Mouse (Mus musculus): ENCODE data around the gene Emb. TPM values are rescaled to one million over a fixed set of nuclear protein-coding genes. Genes with fewer than 3 reads are reported as not detected.

Gene Emb
- total and polyA plus RNA-seq, 3 experiments, result 0.43 to 1.7 TPM; not detected in 1

GRCm38 (mm10) chr13:117242063-117242462 is 33.7 kb downstream of the Emb start:
- Histone ChIP-seq H3K4me1 (ENCODE audit: control insufficient read depth in 1 of 2, insufficient read depth in 2 of 2, low read length in 2 of 2) (no peaks in the 10 kb centered on the region), H3K4me3 (ENCODE audit: control insufficient read depth in 1 of 2, insufficient read depth in 1 of 2, low read depth in 2 of 2, low read length in 2 of 2) (no peak overlapping the region), H3K9ac (ENCODE audit: control insufficient read depth, low read depth, low read length, poor library complexity, severe bottlenecking) (no peak overlapping the region), H3K36me3 (ENCODE audit: control insufficient read depth in 1 of 2, insufficient read depth in 2 of 2, low read length in 2 of 2) (no peaks in the 10 kb centered on the region), H3K27me3 (ENCODE audit: control insufficient read depth in 1 of 2, insufficient read depth in 2 of 2, low read length in 2 of 2) (no peaks in the 10 kb centered on the region), H3K79me2 (ENCODE audit: control insufficient read depth, insufficient read depth, low read length, poor library complexity) (no peaks in the 10 kb centered on the region), H3K27ac (ENCODE audit: control insufficient read depth, low read depth, low read length) (no peak overlapping the region), H3K9me3 (replicated peaks; ENCODE audit: insufficient read depth, low read length) (no peaks in the 10 kb centered on the region)
- TF ChIP-seq MAZ (IDR thresholded peaks at IDR 0.05; ENCODE audit: low read depth, low read length), result no peak
- no peak for TF ChIP-seq HCFC1 (IDR thresholded peaks at IDR 0.05; ENCODE audit: low read depth, low read length)
- TF ChIP-seq RCOR1 (IDR thresholded peaks at IDR 0.05; ENCODE audit: low read depth, low read length), result no peak
- TF ChIP-seq JUND (IDR thresholded peaks at IDR 0.05; ENCODE audit: low read depth, low read length), result no peak
- TF ChIP-seq USF2 (IDR thresholded peaks at IDR 0.05; ENCODE audit: borderline replicate concordance in 1 of 2, insufficient read depth in 1 of 2, low read depth in 1 of 2, low read length in 2 of 2), result no peak
- no peak for TF ChIP-seq UBTF (IDR thresholded peaks at IDR 0.05; ENCODE audit: borderline replicate concordance, insufficient read depth, low read depth, low read length)
- no peak for TF ChIP-seq CHD1 (IDR thresholded peaks at IDR 0.05; ENCODE audit: low read depth, low read length)
- no peak for TF ChIP-seq RAD21 (IDR thresholded peaks at IDR 0.05; ENCODE audit: low read depth, low read length)
- TF ChIP-seq MYB (IDR thresholded peaks at IDR 0.05; ENCODE audit: low read depth, low read length), result no peak
- TF ChIP-seq MAX (IDR thresholded peaks at IDR 0.05; ENCODE audit: low read length), result no peak
- TF ChIP-seq ETS1 (IDR thresholded peaks at IDR 0.05; ENCODE audit: low read depth, low read length), result no peak
- no peak for TF ChIP-seq TCF12 (IDR thresholded peaks at IDR 0.05; ENCODE audit: low read depth, low read length)
- no peak for TF ChIP-seq CTCF (IDR thresholded peaks at IDR 0.05 in 2 of 3, conservative IDR thresholded peaks at IDR 0.05 in 1 of 3; ENCODE audit: control insufficient read depth in 1 of 3, insufficient read depth in 1 of 3, low read depth in 2 of 3, low read length in 3 of 3, poor library complexity in 1 of 3, severe bottlenecking in 1 of 3)
- TF ChIP-seq ZKSCAN1 (IDR thresholded peaks at IDR 0.05; ENCODE audit: low read depth, low read length), result no peak
- TF ChIP-seq KAT2A (conservative IDR thresholded peaks at IDR 0.05; ENCODE audit: low read depth, low read length), result no peak
- TF ChIP-seq MEF2A (IDR thresholded peaks at IDR 0.05; ENCODE audit: extremely low read depth, insufficient replicate concordance, low read depth, low read length, poor library complexity, severe bottlenecking), result no peak
- no peak for DNase-seq (ENCODE audit: low read depth, low spot score)

- H3K9me3 ChIP-seq (replicated peaks; ENCODE audit: insufficient read depth, low read length), result no peaks in the 10 kb centered on the region
- H3K4me3 ChIP-seq (ENCODE audit: control insufficient read depth in 1 of 2, insufficient read depth in 1 of 2, low read depth in 2 of 2, low read length in 2 of 2), result no peak overlapping the region
- TF ChIP-seq ELF1 (IDR thresholded peaks at IDR 0.05; ENCODE audit: low read depth, low read length) (no peak), ETS1 (IDR thresholded peaks at IDR 0.05; ENCODE audit: low read depth, low read length) (no peak), MYC (IDR thresholded peaks at IDR 0.05; ENCODE audit: low read depth, low read length) (no peak), NRF1 (IDR thresholded peaks at IDR 0.05; ENCODE audit: insufficient read depth, low read depth, low read length, poor library complexity, severe bottlenecking) (no peak), ZNF384 (IDR thresholded peaks at IDR 0.05; ENCODE audit: low read depth, low read length) (no peak), MEF2A (IDR thresholded peaks at IDR 0.05; ENCODE audit: extremely low read depth, insufficient replicate concordance, low read depth, low read length, poor library complexity, severe bottlenecking) (no peak), CTCF (IDR thresholded peaks at IDR 0.05 in 2 of 3, conservative IDR thresholded peaks at IDR 0.05 in 1 of 3; ENCODE audit: control insufficient read depth in 1 of 3, insufficient read depth in 1 of 3, low read depth in 2 of 3, low read length in 3 of 3, poor library complexity in 1 of 3, severe bottlenecking in 1 of 3) (no peak), HCFC1 (IDR thresholded peaks at IDR 0.05; ENCODE audit: low read depth, low read length) (no peak), MAFK (IDR thresholded peaks at IDR 0.05; ENCODE audit: borderline replicate concordance, low read depth, low read length) (no peak), KAT2A (conservative IDR thresholded peaks at IDR 0.05; ENCODE audit: low read depth, low read length) (no peak), RAD21 (IDR thresholded peaks at IDR 0.05; ENCODE audit: low read depth, low read length) (no peak), MAZ (IDR thresholded peaks at IDR 0.05; ENCODE audit: low read depth, low read length) (no peak), E2F4 (IDR thresholded peaks at IDR 0.05; ENCODE audit: borderline replicate concordance, low read depth, low read length) (no peak)
- DNase-seq (ENCODE audit: low read depth, low spot score), result no peak
- H3K79me2 ChIP-seq (ENCODE audit: control insufficient read depth, insufficient read depth, low read length, poor library complexity), result no peaks in the 10 kb centered on the region
- no peaks in the 10 kb centered on the region for H3K36me3 ChIP-seq (ENCODE audit: control insufficient read depth in 1 of 2, insufficient read depth in 2 of 2, low read length in 2 of 2)
- no peaks in the 10 kb centered on the region for H3K4me1 ChIP-seq (ENCODE audit: control insufficient read depth in 1 of 2, insufficient read depth in 2 of 2, low read length in 2 of 2)
- H3K27me3 ChIP-seq (ENCODE audit: control insufficient read depth in 1 of 2, insufficient read depth in 2 of 2, low read length in 2 of 2), result no peaks in the 10 kb centered on the region
- no peak overlapping the region for H3K9ac ChIP-seq (ENCODE audit: control insufficient read depth, low read depth, low read length, poor library complexity, severe bottlenecking)
- no peak overlapping the region for H3K27ac ChIP-seq (ENCODE audit: control insufficient read depth, low read depth, low read length)
These were observed 34.3 kb downstream of the Emb start for GRCm38 (mm10) chr13:117242621-117243020.

Data from MEL (cell line).